Mouse (Mus musculus): ENCODE results near the gene Fut8.
"Not testable (repeated sequence)": the region's sequence is repeated elsewhere in the genome, so short reads cannot be mapped to it uniquely, and the experiment has no call there.

The Fut8 gene

DNA sequence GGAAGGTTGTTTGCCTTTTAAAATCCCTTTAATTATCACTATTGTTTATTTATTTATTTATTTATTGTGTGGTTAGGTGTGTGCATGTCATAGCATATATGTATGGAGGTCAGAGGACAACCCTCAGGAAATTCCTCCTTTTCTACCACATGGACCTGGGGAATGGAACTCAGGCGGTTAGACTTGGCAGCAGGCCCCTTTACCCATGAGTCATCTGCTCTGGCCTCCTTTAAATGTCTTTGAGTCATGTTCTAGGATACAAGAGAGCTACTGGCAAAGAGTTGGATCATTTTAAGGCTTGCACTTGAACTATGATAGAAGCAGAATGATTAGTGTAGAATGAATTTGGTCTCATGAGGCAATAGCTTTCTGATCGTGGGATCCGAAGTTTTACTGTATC, 14.3 kb upstream of the Fut8 start:
- no peak for DNase-seq

DNA sequence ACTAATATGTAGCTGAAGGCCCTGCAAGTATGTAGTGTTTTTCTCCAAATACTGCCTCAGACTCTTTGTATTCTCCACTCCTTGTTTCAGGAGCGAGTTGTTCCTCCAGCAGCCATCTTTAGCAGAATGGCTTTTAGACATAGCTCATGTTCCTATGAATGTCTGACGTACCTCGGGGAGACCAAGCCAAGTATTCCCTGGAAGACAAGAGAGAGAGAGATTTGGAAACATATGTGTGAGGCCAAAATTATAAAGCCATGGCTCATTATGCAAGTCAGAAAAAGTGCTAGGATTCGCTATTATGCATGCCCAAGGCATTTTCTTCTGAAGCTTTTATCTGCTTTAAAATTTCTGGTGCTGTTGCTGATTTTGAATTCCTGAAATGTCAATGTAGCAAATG, 13.8 kb upstream of the Fut8 start:
- no peak for DNase-seq

DNA sequence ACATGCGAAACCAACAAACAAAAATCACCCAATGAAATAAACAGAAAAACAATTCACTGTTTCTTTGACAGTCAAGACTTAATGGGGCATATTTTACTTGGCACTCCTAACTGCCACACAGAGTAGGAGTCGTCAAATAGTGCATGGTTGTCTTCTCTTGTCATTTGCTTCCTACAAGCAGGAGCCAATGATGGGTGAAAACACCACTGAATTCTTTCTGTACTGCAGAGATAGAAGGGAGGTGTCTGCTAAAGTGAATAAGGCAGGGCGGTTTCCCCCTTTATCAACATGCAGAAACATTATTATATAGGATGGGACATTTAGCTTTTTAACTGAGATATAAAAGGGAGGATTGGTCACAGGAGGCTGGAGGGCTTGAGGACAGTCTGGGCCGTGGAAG, 13.0 kb upstream of the Fut8 start:
- no peak for DNase-seq

DNA sequence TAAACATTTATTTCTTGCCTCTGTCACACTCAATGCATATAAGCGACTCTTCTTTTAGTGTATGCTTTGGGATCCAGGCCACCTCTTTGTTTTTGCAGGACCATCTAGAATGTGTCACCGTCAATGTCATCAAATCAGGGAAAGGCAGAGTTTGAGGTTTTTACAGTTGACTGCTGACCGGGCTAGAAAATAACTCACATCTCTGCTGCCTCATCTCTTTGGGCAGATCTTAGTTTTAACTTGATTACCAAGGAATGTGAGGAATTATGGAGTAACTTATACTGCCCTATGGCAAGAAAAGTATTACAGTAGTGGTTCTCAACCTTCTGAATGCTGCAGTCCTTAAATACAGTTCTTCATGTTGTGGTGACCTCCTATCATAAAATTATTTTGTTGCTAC, 12.2 kb upstream of the Fut8 start:
- DNase-seq, result no peak

DNA sequence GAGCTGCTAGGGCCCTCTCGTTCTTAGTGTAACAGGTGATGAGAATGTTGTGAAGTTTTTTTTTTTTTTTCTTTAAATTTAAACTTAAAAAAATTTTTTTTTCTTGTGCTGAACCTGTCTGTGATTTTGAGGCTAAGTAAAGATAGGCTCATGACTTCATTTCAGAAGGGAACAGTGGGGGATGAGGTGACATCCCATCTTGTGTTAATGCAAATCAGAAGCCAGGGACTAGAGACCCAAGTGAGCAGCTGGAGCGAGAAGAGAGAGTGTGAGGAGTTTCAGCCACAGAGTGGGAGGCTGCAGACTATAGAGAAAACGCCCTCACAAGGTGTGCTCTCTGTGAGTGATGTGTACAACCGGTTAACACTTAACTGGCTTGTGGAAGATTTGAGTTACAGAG, 2.0 kb upstream of the Fut8 start:
- no peak for DNase-seq

DNA sequence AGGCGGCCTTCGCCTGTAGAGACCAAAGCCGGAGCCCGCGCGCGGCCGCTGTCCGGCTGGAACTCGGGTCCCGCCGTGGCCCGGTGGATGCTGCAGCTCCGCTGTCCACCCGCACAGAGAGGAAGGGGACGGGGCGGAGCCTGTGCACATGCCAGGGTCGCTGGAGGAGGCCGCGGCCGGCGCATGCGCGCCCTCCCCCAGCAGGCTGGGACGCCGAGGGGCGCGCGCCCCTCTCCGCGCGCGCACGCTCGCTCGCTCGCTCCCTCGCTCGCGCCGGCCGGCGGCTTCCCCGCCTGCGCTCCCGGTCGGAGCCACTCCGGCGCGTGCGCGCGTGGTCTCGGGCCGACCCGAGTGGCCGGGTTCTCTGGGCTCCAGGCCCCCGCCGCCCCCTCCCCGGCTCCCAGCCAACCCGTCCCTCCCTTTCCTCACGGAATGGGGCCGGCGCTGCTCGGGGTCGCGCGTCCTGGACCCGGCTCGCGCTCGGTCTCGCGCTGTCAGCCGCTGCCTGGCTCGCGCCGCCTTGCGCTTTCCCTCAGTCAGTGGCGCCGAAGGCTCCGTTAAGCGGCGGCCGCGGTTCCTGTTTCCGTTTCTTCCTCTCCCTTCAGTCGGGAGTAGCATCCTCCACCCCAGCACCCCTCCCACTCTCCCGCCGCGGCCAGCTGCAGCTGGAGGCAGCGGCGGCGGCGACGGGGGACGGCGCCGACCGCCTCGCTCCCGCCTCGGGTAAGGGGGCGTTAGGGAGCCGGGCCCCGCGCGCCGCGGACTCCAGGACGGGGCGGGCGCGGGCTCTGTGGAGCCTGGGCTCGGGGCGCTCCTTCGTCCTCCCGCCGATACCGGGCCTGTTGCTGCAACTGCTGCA, 835 bp downstream of the Fut8 start:
- DNase-seq, result peak; percentile 88 to 89

DNA sequence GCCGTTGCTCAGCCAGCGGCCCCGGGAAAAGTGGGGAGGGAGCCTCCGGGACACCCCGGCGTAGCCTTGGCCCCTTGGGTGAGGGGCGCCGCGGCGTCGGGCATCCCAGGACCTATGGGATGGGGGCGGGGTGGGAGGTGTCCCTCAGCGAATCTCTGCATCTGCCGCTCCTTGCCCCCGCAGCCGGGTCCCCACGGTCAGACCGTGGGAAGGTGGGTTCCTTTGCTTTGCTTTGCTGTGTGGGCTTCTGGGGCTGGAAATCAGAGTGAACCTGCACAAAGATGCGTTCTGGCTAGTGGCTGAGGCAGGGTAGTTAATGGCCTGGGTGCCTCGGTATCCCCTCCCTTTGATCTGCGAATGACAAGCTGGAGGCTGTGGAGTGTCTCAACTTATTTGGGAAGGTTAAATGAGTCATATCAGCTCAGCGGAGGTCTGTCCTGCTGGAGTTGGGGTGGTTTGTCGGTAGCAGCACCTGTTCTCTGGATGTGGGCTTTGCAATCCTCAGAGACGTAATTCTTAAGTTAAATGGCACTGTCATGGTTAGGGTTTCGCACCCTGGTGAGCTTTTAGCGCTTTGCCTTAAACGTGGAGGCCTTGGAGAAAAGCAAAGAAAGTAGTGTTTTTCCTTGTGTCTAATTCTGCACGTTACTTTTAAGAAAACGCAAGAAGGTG, 1.6 kb downstream of the Fut8 start:
- peak in 1 of 2 experiments; percentile 53 for DNase-seq

DNA sequence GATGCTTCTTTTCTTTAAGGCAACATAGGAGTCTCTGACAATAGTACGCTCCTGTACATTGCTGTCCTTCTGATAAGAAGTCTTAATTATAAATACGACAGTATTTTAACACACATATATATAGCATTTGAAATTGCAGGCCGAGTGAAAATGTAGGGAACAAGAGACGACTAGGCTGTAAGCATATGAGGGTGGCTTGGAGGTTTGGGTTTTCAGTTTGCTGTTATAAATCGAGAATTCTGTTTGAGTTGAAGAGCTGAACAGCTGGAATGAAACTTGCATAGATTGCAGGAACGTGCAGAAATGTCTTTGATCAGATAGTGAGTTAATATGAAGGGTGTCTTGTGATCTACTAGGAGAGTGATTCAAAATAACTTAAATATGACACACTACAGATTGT, 2.4 kb downstream of the Fut8 start:
- no peak for DNase-seq

DNA sequence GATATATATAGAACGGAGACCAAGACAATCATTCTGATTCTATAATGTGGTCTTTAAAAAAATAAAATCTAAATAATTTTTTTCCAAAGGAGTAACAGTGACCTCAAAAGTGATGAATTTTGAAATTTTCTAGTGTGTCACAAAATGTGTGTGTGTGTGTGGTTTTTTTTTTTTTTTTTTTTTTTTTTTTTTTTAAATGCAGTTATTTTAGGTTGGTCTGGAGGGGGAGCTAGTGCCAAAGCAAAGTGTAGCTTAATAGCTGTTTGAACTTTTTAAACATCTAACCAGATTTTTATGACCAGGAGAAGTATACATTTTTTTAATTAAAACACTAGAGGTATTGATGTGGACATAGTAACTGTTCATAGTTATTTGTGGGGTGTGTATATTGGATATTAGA, 2.9 kb downstream of the Fut8 start:
- DNase-seq, result no peak

DNA sequence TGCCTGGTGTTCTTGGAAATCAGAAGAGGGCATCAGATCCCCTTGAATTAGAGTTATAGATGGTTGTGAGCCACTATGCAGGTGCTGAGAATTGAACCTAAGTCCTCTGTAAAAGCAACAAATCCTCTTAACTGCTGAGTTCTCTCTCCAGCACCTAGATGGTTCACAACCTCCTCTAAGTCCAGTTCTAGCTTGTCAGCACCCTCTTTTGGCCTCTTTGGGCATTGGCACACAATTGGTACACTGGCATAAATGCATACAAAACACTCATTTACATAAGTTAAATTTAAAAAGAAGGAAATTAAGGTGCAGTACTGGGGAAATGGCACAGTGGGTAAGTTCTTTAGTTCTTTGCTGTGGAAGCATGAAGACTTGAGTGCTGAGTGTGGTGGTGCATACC, 24.7 kb downstream of the Fut8 start:
- DNase-seq, result no peak

DNA sequence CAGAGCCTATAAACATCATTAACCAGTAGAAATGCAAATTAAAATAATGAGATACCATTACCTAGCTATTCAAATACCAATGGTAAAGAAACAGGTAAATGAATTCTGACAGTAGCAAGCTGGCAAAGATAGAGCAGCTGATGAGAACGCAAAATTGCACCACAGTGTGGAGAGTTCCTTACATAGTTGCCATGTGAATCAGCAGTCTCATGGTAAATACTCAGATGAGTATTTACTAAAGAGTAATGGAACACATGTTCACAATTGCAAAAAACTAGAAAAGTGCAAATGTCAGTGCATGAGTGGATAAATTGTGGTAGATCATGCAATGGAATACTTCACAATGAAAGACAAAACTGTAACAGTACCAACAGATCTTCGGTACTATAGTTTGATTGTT, 25.9 kb downstream of the Fut8 start:
- no peak for DNase-seq

DNA sequence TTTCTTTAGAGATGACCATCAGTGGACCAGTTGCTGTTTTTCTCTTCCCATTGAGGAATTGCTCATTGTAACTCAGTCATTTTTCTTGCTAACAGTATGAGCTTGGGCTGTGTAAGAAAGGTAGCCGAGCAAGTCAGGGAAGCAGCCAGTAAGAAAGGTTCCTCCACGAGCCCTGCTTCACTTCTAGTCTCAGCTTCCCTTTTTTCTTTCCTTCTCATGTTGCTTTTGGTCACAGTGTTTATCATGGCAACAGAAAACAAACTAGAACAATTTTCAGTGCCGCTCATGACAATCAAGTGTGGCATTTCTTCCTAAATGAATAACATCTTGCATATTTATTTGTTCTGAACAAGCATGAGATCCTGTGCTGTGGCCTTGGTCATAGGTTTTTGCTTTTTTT, 32.8 kb downstream of the Fut8 start:
- no peak for DNase-seq

DNA sequence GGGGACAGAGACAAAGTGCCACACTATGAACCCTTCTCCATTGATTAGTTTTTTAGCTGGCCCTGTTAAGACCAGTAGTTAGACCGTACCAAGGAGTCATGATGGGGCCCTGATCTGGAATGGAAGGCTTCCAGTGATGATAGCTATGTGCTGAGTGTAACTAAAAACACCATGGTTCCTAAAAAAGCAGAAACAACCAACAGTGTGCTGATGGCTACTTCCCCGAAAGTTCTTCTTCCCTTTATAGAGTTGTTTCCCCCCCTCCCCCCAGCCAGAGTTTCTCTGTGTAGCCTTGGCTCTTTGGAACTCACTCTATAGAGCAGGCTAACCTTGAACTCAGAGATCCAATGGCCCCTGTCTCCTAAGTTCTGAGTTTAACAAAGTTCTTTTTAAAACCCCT, 50.6 kb downstream of the Fut8 start:
- DNase-seq, result no peak

DNA sequence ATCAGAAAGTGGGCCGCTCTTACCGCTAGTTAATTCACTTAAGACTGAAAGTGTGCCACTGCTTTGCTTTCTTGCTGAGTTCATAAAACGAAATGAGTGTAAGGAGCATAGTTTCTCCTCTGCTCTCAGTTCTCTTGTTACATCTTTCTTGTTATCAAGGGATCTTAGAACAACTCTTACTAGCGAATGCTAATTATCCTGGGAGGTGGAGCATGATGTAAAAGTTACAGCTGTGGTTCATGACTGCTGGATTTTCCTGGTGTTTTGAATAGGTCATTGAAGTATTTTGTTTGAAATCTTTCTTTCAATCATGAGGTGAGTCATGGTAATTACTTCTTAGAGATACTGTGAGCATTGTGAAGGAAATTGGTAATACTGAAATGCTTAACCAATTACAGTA, 53.1 kb downstream of the Fut8 start:
- no peak for DNase-seq

DNA sequence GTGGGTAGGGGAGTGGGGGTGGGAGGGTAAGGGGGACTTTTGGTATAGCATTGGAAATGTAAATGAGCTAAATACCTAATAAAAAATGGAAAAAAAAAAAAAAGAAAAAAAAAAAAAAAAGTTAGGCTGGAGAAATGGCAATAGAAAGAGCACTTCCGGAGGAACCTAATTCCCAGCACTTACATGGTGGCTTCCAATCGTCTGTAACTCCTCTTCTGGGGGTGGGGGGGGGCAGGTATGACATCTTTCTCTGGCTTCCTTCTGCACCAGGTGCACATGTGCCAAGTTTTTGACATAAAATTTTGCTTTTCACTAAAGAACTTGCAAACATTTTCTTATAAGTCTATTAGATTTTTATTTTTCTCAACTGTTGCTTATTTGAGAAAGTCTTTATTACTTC, 53.9 kb downstream of the Fut8 start:
- not testable (repeated sequence) for DNase-seq

DNA sequence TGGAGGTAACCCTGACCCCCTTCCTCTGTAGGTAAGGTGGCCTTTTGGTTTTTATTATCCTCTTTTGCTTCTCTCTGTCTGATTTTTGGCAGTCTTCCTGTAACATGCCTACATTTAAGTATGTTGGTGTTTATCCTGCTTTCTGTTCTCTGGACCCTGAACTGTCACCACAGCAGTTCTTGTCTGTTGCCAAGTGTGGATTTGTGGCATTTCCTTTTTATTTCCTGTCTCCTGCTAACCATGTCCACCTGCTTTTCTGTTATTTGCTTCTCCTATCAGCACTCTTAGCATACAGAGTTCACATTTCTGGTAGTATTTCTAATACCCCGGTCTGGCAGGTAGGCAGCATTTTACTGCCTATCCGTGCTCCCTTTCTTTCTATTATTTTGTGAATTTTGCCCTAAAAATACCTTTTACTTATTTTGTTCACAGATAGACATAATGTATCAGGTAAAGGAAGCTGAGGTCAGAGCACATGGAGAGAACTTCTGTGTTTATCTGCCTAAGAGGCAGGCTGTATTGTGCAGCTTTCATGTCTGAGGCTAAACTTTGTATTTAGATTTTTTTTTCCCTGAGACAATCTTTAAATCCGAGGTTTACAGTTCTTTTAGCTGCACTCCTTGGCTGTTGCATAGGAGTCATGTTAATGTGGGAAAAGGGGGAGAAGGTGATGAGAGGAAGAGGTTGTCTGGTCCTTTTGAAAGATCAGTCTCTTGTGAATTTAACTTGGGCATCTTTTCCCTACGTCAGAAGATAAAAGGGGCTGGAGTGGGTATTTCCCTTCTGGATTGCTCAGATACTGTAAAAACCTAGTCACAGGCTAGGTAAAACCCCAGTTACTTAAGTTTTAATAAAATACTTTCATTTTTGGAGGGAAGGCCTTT, 54.7 kb downstream of the Fut8 start:
- DNase-seq, result no peak

DNA sequence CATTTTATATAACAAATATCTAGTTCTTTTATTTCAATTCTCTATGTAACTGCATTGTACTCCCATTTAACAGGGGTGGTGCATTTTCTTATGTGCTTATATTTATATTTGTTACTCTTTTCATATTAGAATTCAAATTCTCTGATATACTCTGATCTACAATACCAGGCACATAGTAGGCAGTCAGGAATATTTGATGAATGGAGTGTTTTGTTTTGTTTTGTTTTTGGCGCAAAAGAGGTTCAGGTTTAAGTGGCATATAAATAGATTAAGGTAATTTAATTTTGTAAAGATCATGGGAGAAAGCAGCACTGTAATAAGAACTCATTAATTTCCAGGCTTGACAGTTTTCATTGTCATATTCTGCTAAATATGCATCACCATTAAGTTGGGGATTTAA, 58.2 kb downstream of the Fut8 start:
- no peak for DNase-seq

DNA sequence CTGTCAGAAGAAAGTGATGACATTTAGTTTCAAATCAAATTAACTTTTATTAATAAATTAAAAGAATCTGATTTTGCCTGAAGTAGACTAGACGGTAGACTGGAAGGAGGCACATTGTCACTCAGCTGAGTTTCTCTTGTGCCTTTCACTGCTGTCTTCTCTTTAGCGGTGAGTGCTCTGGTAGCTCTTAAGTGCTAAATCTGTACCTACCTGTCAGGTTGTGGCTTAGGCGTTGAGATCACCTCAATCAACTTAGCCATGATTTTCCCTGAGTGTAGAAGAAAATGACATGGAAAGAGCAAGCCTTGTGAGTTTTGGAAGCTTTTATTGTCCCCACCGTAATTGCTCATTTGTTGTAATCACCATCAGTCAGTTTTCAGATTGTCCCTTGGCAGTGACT, 59.2 kb downstream of the Fut8 start:
- no peak for DNase-seq

DNA sequence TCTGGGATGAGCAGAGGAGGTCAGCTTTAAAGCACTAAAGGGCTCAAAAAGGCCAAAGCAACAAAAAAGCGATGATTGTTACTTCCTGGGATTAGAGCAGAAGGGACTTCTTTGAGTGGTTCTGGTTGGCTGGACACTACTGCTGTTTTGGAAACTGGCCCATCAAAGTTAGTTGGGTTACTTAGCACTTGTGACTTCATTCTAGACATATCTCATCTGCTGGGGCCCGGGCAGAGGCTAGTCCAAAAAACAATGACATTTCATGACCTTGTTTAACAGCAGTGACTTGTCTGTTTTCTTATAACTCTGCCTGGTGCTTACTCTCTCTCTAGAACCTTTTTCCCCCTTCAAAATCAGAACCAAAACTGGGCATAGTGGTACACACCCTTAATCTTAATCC, 59.9 kb downstream of the Fut8 start:
- no peak for DNase-seq

DNA sequence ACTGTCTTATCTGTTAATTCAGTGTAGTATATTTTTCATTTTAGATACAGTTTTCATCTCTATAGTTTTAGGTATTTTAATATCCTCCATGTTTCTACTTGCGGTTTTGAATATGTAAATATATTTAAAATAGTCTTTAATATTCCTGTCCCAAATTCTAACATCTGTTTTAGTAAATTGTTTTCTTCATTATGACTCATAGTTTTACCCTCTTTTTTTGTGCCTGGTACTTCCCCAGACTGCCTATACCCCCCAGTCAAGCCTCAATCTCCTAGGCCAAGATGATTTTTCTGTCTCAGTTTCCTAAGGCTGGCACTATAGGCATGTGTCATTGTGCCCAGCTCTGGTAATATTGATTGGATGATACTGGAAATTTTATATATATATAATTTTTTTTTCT, 64.1 kb downstream of the Fut8 start:
- DNase-seq, result no peak

DNA sequence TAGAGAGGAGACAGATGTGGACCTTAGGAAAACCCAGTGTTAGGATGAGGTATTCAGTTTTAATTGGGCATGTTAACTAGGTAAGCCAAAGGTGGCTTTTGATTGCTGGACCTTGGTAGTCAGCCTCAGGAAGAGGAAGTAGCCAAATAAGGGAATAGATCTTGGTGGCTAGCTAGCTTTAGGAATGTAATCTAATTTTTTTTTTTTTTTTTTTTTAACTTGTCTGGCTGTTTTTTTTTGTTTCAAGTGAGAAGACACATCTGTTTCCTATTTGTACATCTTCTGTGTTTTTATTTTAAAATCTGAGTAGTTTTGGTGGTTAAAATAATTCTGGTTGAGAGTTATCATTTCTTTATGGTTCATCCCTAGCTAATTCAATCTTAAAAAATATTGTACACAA, 65.4 kb downstream of the Fut8 start:
- DNase-seq, result no peak

DNA sequence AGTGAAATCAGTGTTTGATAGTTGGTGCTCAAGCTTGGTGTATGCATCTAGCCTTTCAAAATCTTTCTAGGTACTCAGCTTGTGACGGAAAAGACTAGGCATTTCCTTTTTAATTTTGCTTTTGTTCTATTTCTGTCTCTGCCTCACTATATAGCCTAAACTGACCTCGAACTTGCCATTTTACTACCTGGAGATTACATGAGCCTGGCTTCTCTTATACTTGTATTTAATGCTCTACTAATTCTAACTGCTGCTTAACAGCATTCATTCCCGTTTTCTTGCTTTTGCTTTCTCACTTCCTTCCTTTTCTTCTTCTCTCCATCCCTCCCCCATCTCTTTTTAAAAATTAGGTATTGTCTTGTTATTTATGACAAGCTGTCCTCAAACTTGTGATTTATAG, 67.6 kb downstream of the Fut8 start:
- DNase-seq, result no peak

DNA sequence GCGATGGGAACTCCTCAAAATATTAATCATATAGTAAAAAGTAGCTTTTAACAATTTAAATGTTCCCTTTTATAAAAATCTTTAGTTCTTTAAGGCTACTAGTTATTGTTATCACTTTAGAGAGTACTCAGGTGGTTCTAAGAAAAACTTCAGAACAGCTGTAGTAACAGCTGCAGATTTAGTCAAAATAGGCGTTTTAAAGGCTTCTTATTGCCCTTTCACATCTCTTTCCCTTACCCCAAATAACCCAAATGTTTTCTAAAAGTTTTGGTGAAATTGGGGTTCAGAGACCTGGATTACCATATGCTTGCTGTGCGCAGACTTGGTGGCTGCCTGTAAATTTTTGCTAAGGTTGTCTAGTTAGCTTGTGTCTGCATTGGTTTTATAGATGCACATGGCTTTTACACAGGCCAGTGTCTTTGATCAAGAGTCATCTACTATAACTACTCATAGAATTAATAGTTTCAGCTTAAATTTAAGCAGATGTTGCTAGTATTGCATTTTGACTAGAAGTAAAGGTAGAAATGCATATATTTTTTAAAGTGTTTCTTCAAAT, 68.9 kb downstream of the Fut8 start:
- DNase-seq, result no peak

Measured in thymus, adult 18-20 months (tissue).